Mouse (Mus musculus) lung, embryonic 15.5 days (tissue): ENCODE results near the gene Adam26b. TPM values are rescaled to one million over a fixed set of nuclear protein-coding genes. Genes with fewer than 3 reads are reported as not detected.
"Not testable (repeated sequence)": the region's sequence is repeated elsewhere in the genome, so short reads cannot be mapped to it uniquely, and the experiment has no call there.

Source experiments
- ATAC-seq: fragments of 200-750 bp; cut with Nextera tagmentation; 2 replicates; pipeline ENCODE4 v1.8.0; 2017; ENCODE audit warnings: moderate number of reproducible peaks, borderline replicate concordance; ENCODE audit not compliant: low FRiP score, low TSS enrichment; ENCODE audit errors: extremely low read depth
- H3K27ac ChIP-seq: fragments of 300-500 bp; sonication (generic); 2 replicates; pipeline ENCODE4 v1.5.1; 2015; ENCODE audit warnings: moderate library complexity, mild to moderate bottlenecking, inconsistent platforms
- H3K27me3 ChIP-seq: fragments of 300-500 bp; sonication (generic); 2 replicates; pipeline ENCODE4 v1.6.1; 2015; ENCODE audit warnings: inconsistent platforms
- H3K36me3 ChIP-seq: fragments of 300-500 bp; sonication (generic); 2 replicates; pipeline ENCODE4 v1.6.1; 2015; ENCODE audit warnings: inconsistent platforms
- H3K4me1 ChIP-seq: fragments of 300-500 bp; sonication (generic); 2 replicates; pipeline ENCODE4 v1.6.1; 2015; ENCODE audit warnings: inconsistent platforms
- H3K4me2 ChIP-seq: fragments of 300-500 bp; sonication (generic); 2 replicates; pipeline ENCODE4 v1.6.1; 2015; ENCODE audit warnings: inconsistent platforms, mild to moderate bottlenecking, moderate library complexity
- H3K4me3 ChIP-seq: fragments of 300-500 bp; sonication (generic); 2 replicates; pipeline ENCODE4 v1.5.1; 2015; ENCODE audit warnings: mild to moderate bottlenecking, inconsistent platforms
- H3K9ac ChIP-seq: fragments of 300-500 bp; sonication (generic); 2 replicates; pipeline ENCODE4 v1.6.1; 2015; ENCODE audit warnings: inconsistent platforms
- H3K9me3 ChIP-seq: fragments of 300-500 bp; sonication (generic); 2 replicates; pipeline ENCODE4 v1.6.1; 2016; ENCODE audit warnings: inconsistent platforms
- WGBS: fragments of 180-500 bp; shearing (Covaris S2); methylation state at CpG from one replicate; pipeline ENCODE4 v1.1.7; 2015; 5-methylcytosine and 5-hydroxymethylcytosine counted together
- polyA plus RNA-seq: library from polyadenylated mRNA; unstranded; fragments of >200 nt; fragmentation: Nextera tagmentation; extraction: Ambion mirVana; gene quantifications from 2 replicates; pipeline ENCODE4 v1.2.1, GENCODE M21; 2015

The Adam26b gene
- not detected in 2 replicates for polyA plus RNA-seq

- H3K27ac ChIP-seq, ATAC-seq, H3K9ac ChIP-seq, H3K4me3 ChIP-seq, H3K27me3 ChIP-seq, H3K4me2 ChIP-seq, H3K4me1 ChIP-seq, H3K9me3 ChIP-seq, H3K36me3 ChIP-seq: not testable (repeated sequence)
Measured at GRCm38 (mm10) chr8:43528006-43528405, at the start of gene Adam26b. TSS of gene Adam26b (minus strand) at chr8:43528106.

GRCm38 (mm10) chr8:43576607-43577006 lies 48.7 kb upstream of the Adam26b start, which contains the start of gene Adam26a:
TSS of gene Adam26a (minus strand) at chr8:43576707.
- WGBS: 90% methylated on average over 2 of the region's 2 CpGs
- H3K36me3 ChIP-seq: not testable (repeated sequence)

More at GRCm38 (mm10) chr8:43576607-43577006, 48.7 kb upstream of the Adam26b start, which contains the start of gene Adam26a:
- not testable (repeated sequence) for H3K4me2 ChIP-seq, H3K9me3 ChIP-seq, H3K27me3 ChIP-seq, H3K4me3 ChIP-seq, H3K27ac ChIP-seq, H3K4me1 ChIP-seq, H3K9ac ChIP-seq, ATAC-seq

Other genes with a start within 250 kb of the Adam26b start
- gene Zfp42, start 221.1 kb downstream of the Adam26b start, polyA plus RNA-seq: not detected in 2 replicates
- gene Adam26a, start 48.6 kb upstream of the Adam26b start, polyA plus RNA-seq: not detected in 2 replicates
- not detected in 2 replicates for gene Gm5346, start 99.2 kb upstream of the Adam26b start, polyA plus RNA-seq
- gene Adam34, start 181.9 kb upstream of the Adam26b start, polyA plus RNA-seq: not detected in 2 replicates